19 mouse cellular contexts compared by ENCODE assay signal in the genomic region with DNA sequence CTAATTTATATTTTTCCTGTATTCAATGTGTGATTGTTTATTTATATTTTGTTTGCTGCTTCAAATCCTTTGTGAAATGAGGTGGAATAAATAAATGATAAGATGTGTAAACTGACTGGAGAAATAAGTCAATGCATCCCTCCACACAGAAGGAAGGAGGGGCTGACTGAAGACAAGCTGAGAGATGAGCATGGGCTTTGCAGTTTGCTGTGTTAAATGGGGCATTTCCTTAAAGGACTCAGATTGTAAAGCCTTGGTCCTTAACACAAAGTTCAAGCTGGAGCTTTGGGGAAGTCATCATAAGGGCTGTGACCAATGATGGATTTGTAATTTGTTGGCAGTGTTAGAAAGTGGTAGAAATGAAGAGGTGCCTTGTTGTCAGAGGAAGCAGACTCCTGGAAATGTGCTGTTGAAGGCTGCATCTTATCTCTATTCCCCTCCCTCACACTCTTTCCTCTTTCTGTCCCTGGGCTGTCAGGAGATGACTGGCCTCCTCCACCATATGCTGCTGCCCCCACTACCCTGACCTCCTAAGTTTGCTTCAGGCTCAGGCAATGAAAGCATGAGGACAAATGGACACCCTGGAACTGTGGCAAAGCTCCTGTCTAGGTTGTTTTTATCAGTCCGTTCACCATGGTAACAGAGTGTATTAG. TPM values are rescaled to one million over a fixed set of nuclear protein-coding genes. Genes with fewer than 3 reads are reported as not detected.
A peak's percentile ranks its signal among the peaks of the same experiment; 100 is the strongest.
DNase-seq lines count a peak whose midpoint lies in the region; ATAC-seq lines count a peak whose summit lies in the region.
"Had no signal": no experiment of that assay in that cellular context is flagged by ENCODE, and none has a peak within 500 bp of the region (broad histone marks: within the 10 kb centered on the region; RNA-seq: fewer than 3 reads in every experiment).

No protein-coding gene starts in this region.

- 81% methylated on average over 1 of the region's 1 CpGs for WGBS in hindbrain, embryonic 16.5 days
- 83% methylated on average over 1 of the region's 1 CpGs for WGBS in hindbrain, embryonic 14.5 days
- 6% methylated on average over 1 of the region's 1 CpGs for WGBS in liver, embryonic 12.5 days (ENCODE audit: insufficient replicate concordance)

- H3K36me3 ChIP-seq in hindbrain, embryonic 16.5 days (ENCODE audit: control insufficient read depth, insufficient read depth, low read length): no peaks in the 10 kb centered on the region
- H3K36me3 ChIP-seq in hindbrain, embryonic 14.5 days (replicated peaks; ENCODE audit: control insufficient read depth, insufficient read depth): no peaks in the 10 kb centered on the region
- no peaks in the 10 kb centered on the region for H3K36me3 ChIP-seq in liver, embryonic 12.5 days
- H3K36me3 ChIP-seq: embryonic facial prominence, embryonic 15.5 days; G1E; hindbrain, embryonic 13.5 days; limb, embryonic 15.5 days; midbrain, embryonic 12.5 days had no signal

- no peaks in the 10 kb centered on the region; the same call in 1 of the 2 replicates for H3K4me1 ChIP-seq in hindbrain, embryonic 16.5 days (ENCODE audit: control insufficient read depth, insufficient read depth, low read depth, low read length)
- no peaks in the 10 kb centered on the region for H3K4me1 ChIP-seq in hindbrain, embryonic 14.5 days (replicated peaks; ENCODE audit: control insufficient read depth, insufficient read depth, low read length)
- peaks cover 36% of the 10 kb centered on the region for H3K4me1 ChIP-seq in liver, embryonic 12.5 days
- H3K4me1 ChIP-seq: embryonic facial prominence, embryonic 15.5 days; forebrain, embryonic 13.5 days; hindbrain, embryonic 13.5 days; limb, embryonic 15.5 days; midbrain, embryonic 12.5 days had no signal

- H3K27me3 ChIP-seq in hindbrain, embryonic 16.5 days (replicated peaks; ENCODE audit: control insufficient read depth, insufficient read depth, low read length): no peaks in the 10 kb centered on the region
- H3K27me3 ChIP-seq in hindbrain, embryonic 14.5 days (ENCODE audit: control insufficient read depth, insufficient read depth, low read length): no peaks in the 10 kb centered on the region
- H3K27me3 ChIP-seq in liver, embryonic 12.5 days (replicated peaks): no peaks in the 10 kb centered on the region
- H3K27me3 ChIP-seq: embryonic facial prominence, embryonic 15.5 days; forebrain, embryonic 13.5 days; hindbrain, embryonic 13.5 days; limb, embryonic 15.5 days; midbrain, embryonic 12.5 days had no signal

- H3K4me2 ChIP-seq in hindbrain, embryonic 16.5 days (ENCODE audit: low read length): no peak overlapping the region
- no peak overlapping the region for H3K4me2 ChIP-seq in hindbrain, embryonic 14.5 days (replicated peaks)
- H3K4me2 ChIP-seq in liver, embryonic 12.5 days: peak overlapping the region; percentile 43
- H3K4me2 ChIP-seq: embryonic facial prominence, embryonic 15.5 days; forebrain, embryonic 13.5 days; hindbrain, embryonic 13.5 days; limb, embryonic 15.5 days; midbrain, embryonic 12.5 days had no signal

- no peaks in the 10 kb centered on the region for H3K9me3 ChIP-seq in hindbrain, embryonic 16.5 days (ENCODE audit: control insufficient read depth, low read length)
- H3K9me3 ChIP-seq in hindbrain, embryonic 14.5 days (ENCODE audit: control insufficient read depth, low read length): no peaks in the 10 kb centered on the region
- no peaks in the 10 kb centered on the region for H3K9me3 ChIP-seq in liver, embryonic 12.5 days (replicated peaks)
- H3K9me3 ChIP-seq: embryonic facial prominence, embryonic 15.5 days; forebrain, embryonic 13.5 days; G1E; hindbrain, embryonic 13.5 days; limb, embryonic 15.5 days; midbrain, embryonic 12.5 days had no signal

- no peak overlapping the region for H3K27ac ChIP-seq in hindbrain, embryonic 16.5 days (ENCODE audit: low read depth, low read length)
- no peak overlapping the region for H3K27ac ChIP-seq in hindbrain, embryonic 14.5 days
- peak overlapping the region; percentile 64 for H3K27ac ChIP-seq in liver, embryonic 12.5 days
- H3K27ac ChIP-seq: embryonic facial prominence, embryonic 15.5 days; forebrain, embryonic 13.5 days; hindbrain, embryonic 13.5 days; limb, embryonic 15.5 days; midbrain, embryonic 12.5 days had no signal

- no peak overlapping the region for H3K9ac ChIP-seq in hindbrain, embryonic 16.5 days (ENCODE audit: low read depth, low read length)
- no peak overlapping the region for H3K9ac ChIP-seq in hindbrain, embryonic 14.5 days
- H3K9ac ChIP-seq in liver, embryonic 12.5 days: 0 out of 2 replicates have a peak overlapping the region, but pooled peaks have one; percentile 31
- H3K9ac ChIP-seq: embryonic facial prominence, embryonic 15.5 days; forebrain, embryonic 13.5 days; hindbrain, embryonic 13.5 days; limb, embryonic 15.5 days; midbrain, embryonic 12.5 days had no signal

- 0 out of 2 replicates have a peak, but pooled peaks have one; percentile 45 for ATAC-seq in hindbrain, embryonic 16.5 days
- no peak for ATAC-seq in hindbrain, embryonic 14.5 days (ENCODE audit: low FRiP score)
- peak; percentile 91 for ATAC-seq in liver, embryonic 12.5 days
- no peak for ATAC-seq in granulocyte monocyte progenitor cell, adult 5-6 weeks (replicated peaks; ENCODE audit: poor library complexity, severe bottlenecking)
- ATAC-seq: forebrain, embryonic 13.5 days; intestine, postnatal 0 days had no signal

- no peak overlapping the region for H3K4me3 ChIP-seq in hindbrain, embryonic 16.5 days (ENCODE audit: low read length)
- H3K4me3 ChIP-seq in hindbrain, embryonic 14.5 days (replicated peaks; ENCODE audit: low read length): no peak overlapping the region
- H3K4me3 ChIP-seq in liver, embryonic 12.5 days: no peak overlapping the region
- H3K4me3 ChIP-seq: embryonic facial prominence, embryonic 15.5 days; forebrain, embryonic 13.5 days; hindbrain, embryonic 13.5 days; limb, embryonic 15.5 days; midbrain, embryonic 12.5 days had no signal

- no peak for DNase-seq in hindbrain, embryonic 14.5 days (ENCODE audit: low spot score)
- DNase-seq in right cerebral cortex, postnatal 25 days: peak; percentile 17
- DNase-seq in right cerebral cortex, adult 2 months (ENCODE audit: low spot score in 2 of 2): no peak
- DNase-seq in kidney, postnatal 25 days: no peak
- DNase-seq in spleen, postnatal 14 days (ENCODE audit: low spot score in 2 of 2): no peak
- DNase-seq: adrenal gland, adult 8-10 months; cerebellum, adult 8-10 months; kidney, postnatal 36 days; thymus, adult 2 months had no signal

RNA-seq across cellular contexts. Expression of a gene that starts 36.3 kb away (rescaled TPM):
- 12.4 and 13.0 TPM in 2 replicates for polyA plus RNA-seq in hindbrain, embryonic 16.5 days (2015; fragmentation: Nextera tagmentation; extraction: Ambion mirVana)
- polyA plus RNA-seq in hindbrain, embryonic 14.5 days (2014; fragmentation: Nextera tagmentation; extraction: Ambion mirVana): 15.7 and 22.1 TPM in 2 replicates
- 0.60 and 0.86 TPM in 2 replicates for polyA plus RNA-seq in liver, embryonic 12.5 days (2016; fragmentation: Nextera tagmentation; extraction: Ambion mirVana)
- not detected in 2 replicates for total RNA-seq in granulocyte monocyte progenitor cell, adult 5-6 weeks (2014; fragmentation: Nextera tagmentation)
- total RNA-seq in granulocyte monocyte progenitor cell, adult 5-6 weeks (2017): not detected in 2 replicates
- polyA plus RNA-seq: G1E had no signal

Comparison
In these comparisons a context has a peak if more than half of its experiments do, and no peak if none do; other contexts are left out.
1. ATAC-seq: peak in hindbrain, embryonic 16.5 days (single experiment) and liver, embryonic 12.5 days (single experiment); none in hindbrain, embryonic 14.5 days (single experiment) and granulocyte monocyte progenitor cell, adult 5-6 weeks (single experiment).